Mouse (Mus musculus): ENCODE measurements around the gene Unk.

DNA sequence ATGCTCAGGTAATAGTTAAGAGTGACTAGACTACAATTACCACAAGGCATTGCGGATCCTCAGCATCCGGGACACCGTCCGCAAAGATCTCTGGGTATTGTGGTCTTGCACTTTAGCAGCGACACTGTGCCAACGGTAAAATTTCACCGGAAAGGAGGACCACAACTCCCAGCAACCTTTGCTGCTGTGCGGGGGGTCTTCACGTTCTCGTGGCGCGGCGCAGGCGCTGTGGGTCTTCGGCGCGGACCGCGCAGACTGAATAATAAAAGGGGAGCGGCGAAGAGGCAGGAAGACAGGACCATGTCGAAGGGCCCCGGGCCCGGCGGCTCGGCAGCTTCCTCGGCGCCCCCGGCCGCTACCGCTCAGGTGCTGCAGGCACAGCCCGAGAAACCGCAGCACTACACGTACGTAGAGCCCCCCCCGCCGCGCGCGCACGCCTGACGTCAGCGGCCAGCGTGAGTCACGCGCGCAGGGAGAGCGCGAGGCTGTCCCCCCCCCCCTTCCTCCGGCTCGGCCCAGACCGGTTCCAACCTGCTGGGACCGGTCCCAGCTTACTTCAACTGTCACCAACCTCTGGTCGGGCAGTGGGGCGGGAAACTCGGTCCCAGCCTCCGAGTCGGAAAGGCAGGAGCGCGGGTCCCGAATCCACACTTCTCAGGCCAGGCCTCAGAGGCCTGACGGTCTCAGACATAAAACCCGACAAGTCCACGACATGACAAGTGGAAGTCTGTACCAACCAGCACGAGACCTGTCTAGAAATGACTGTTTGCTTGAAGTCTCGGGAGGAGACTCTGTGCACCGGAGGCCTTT lies at the start of gene Unk:
- TF ChIP-seq CTCF (IDR thresholded peaks at IDR 0.05; ENCODE audit: borderline replicate concordance, control insufficient read depth, extremely low read depth, insufficient read depth, low read length, poor library complexity) = no peak
- TF ChIP-seq POLR2A (IDR thresholded peaks at IDR 0.05; ENCODE audit: control insufficient read depth, extremely low read depth, insufficient read depth, low read length, poor library complexity) = peak; percentile 48; the same call in 1 of the 2 replicates

Measured in thymus, adult 2 months (tissue).